Mouse (Mus musculus): ENCODE results near the gene Gm10799. TPM values are rescaled to one million over a fixed set of nuclear protein-coding genes. Genes with fewer than 3 reads are reported as not detected.

Gene Gm10799
- not detected for polyA plus RNA-seq (2014; fragmentation: Illumina TruSeq; extraction: RNeasy Lipid Tissue Mini Kit (QIAGEN cat#74804); ENCODE audit: low read depth, low replicate concordance)

GRCm38 (mm10) chr2:104068450-104068849, at the start of gene Gm10799:
Gene Gm10799, minus strand, starts transcription at chr2:104068550.

GRCm38 (mm10) chr2:104095741-104096213, 27.4 kb upstream of the Gm10799 start, which contains the start of gene Cd59a:
Gene Cd59a, plus strand, starts transcription at chr2:104095801.

GRCm38 (mm10) chr2:104069704-104070185, 1.4 kb upstream of the Gm10799 start, which contains the start of gene Cd59b:
Gene Cd59b, plus strand, starts transcription at chr2:104069849.

GRCm38 (mm10) chr2:104065526-104065925, 2.8 kb downstream of the Gm10799 start, which contains the start of gene Gm10912:
Gene Gm10912, plus strand, starts transcription at chr2:104065826.

DNA sequence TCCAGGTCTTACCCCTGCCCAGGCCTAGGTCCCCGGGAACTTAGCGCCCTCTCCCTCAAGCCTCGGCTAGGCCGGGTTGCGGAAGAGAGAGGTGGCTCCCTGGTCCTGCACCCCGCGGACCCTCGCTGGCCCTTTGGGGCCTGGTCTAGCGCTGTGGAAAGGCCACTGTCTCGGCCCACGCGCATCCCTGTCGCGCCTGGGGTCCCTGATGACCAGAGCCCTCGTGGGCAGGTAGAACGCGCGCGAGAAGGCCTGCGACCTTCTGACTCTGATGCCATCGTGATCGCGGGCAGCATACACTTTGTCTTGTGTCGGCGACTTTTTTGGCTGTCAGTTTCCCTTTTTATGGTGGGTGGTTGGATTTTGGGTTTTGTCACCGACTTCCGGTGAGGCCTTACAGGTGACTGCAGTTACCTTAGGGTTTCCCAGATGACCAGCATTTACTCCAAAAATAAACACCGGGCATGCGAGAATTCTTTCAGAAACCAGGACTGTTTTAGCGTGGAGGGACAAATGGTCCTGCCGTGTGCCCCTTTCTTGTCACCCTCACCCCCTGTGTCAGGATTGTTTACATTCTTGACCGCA, 40.1 kb downstream of the Gm10799 start, which contains the start of gene 4931422A03Rik:
Gene 4931422A03Rik (minus strand): TSS at position 223 of the 585 bp plus-strand sequence.

GRCm38 (mm10) chr2:104027458-104028138, 40.8 kb downstream of the Gm10799 start, which contains the start of gene Fbxo3:
Gene Fbxo3, plus strand, starts transcription at chr2:104027721.

Other genes with a start within 250 kb of the Gm10799 start
- 21.6 TPM for gene Lmo2, start 110.6 kb downstream of the Gm10799 start, polyA plus RNA-seq (2014; fragmentation: Illumina TruSeq; extraction: RNeasy Lipid Tissue Mini Kit (QIAGEN cat#74804); ENCODE audit: low read depth, low replicate concordance)
- 106 TPM for gene Fbxo3, start 40.8 kb downstream of the Gm10799 start, polyA plus RNA-seq (2014; fragmentation: Illumina TruSeq; extraction: RNeasy Lipid Tissue Mini Kit (QIAGEN cat#74804); ENCODE audit: low read depth, low replicate concordance)
- gene 4931422A03Rik, start 40.2 kb downstream of the Gm10799 start, polyA plus RNA-seq (2014; fragmentation: Illumina TruSeq; extraction: RNeasy Lipid Tissue Mini Kit (QIAGEN cat#74804); ENCODE audit: low read depth, low replicate concordance) = not detected
- not detected for gene Gm10912, start 2.7 kb downstream of the Gm10799 start, polyA plus RNA-seq (2014; fragmentation: Illumina TruSeq; extraction: RNeasy Lipid Tissue Mini Kit (QIAGEN cat#74804); ENCODE audit: low read depth, low replicate concordance)
- gene Cd59b, start 1.3 kb upstream of the Gm10799 start, polyA plus RNA-seq (2014; fragmentation: Illumina TruSeq; extraction: RNeasy Lipid Tissue Mini Kit (QIAGEN cat#74804); ENCODE audit: low read depth, low replicate concordance) = 1.5 TPM
- 44.4 TPM for gene Cd59a, start 27.3 kb upstream of the Gm10799 start, polyA plus RNA-seq (2014; fragmentation: Illumina TruSeq; extraction: RNeasy Lipid Tissue Mini Kit (QIAGEN cat#74804); ENCODE audit: low read depth, low replicate concordance)
- not detected for gene A930018P22Rik, start 54.2 kb upstream of the Gm10799 start, polyA plus RNA-seq (2014; fragmentation: Illumina TruSeq; extraction: RNeasy Lipid Tissue Mini Kit (QIAGEN cat#74804); ENCODE audit: low read depth, low replicate concordance)

Measured in sigmoid colon, adult 10 weeks (tissue).